Mouse (Mus musculus): ENCODE results near the gene Cxcl10.

DNA sequence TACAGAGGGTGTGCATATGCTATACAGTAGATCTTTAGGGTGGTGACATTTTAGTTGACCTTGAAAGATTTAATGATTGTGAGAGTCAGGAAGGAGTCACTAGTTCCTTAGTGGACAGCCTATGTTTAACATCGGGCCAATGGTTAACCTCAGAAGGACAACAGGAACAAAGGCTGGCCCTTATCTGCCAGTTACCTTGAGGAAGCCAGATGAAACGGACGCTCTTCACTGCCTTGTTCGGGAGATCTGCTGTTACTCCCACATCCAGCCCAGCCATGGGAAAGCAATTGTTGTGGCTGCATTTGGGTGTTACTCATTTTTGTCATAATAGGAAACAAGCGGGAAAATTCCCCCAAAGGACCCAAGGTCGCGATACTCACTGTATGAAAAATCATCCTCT is 34.9 kb downstream of the Cxcl10 start:
- TF ChIP-seq CTCF (IDR thresholded peaks at IDR 0.05; ENCODE audit: control insufficient read depth, insufficient read depth, insufficient read length), result no peak
- TF ChIP-seq MAX (IDR thresholded peaks at IDR 0.05), result no peak
- TF ChIP-seq MYOD1 (IDR thresholded peaks at IDR 0.05; ENCODE audit: control insufficient read depth, insufficient read length, low read depth), result no peak
- TF ChIP-seq CEBPB (IDR thresholded peaks at IDR 0.05; ENCODE audit: low read depth), result no peak
- no peak for TF ChIP-seq USF1 (IDR thresholded peaks at IDR 0.05; ENCODE audit: low read depth)

Measured in C2C12 (cell line).